Mouse (Mus musculus): ENCODE measurements at regions not wholly inside any gene's neighbourhood (a gene's known extent, or its start where the extent isn't known, plus 50 kb on each side); places are given as distances from the start of the nearest gene placed in this dataset.

GRCm38 (mm10) chr4:93583670-93584303 is 248.5 kb upstream of the Tusc1 start:
- TF ChIP-seq CTCF (IDR thresholded peaks at IDR 0.05; ENCODE audit: low read depth) (no peak), EP300 (optimal IDR thresholded peaks at IDR 0.05) (no peak)

All from stomach, postnatal 0 days (tissue).